Mouse (Mus musculus) ES-Bruce4 (cell line): ENCODE measurements around the gene Kat6b.
"Not testable (repeated sequence)": the region's sequence is repeated elsewhere in the genome, so short reads cannot be mapped to it uniquely, and the experiment has no call there.

Source experiments
- CTCF ChIP-seq: IDR thresholded peaks from one replicate; pipeline ENCODE4 v1.8.1; 2011; ENCODE audit warnings: low read depth, low read length
- EP300 ChIP-seq: IDR thresholded peaks from 2 replicates; pipeline ENCODE4 v1.6.1; 2011; ENCODE audit warnings: low read depth, low read length; ENCODE audit not compliant: insufficient read depth
- POLR2A ChIP-seq: IDR thresholded peaks from one replicate; pipeline ENCODE4 v1.8.1; 2011; ENCODE audit warnings: low read length; ENCODE audit not compliant: insufficient read depth

DNA sequence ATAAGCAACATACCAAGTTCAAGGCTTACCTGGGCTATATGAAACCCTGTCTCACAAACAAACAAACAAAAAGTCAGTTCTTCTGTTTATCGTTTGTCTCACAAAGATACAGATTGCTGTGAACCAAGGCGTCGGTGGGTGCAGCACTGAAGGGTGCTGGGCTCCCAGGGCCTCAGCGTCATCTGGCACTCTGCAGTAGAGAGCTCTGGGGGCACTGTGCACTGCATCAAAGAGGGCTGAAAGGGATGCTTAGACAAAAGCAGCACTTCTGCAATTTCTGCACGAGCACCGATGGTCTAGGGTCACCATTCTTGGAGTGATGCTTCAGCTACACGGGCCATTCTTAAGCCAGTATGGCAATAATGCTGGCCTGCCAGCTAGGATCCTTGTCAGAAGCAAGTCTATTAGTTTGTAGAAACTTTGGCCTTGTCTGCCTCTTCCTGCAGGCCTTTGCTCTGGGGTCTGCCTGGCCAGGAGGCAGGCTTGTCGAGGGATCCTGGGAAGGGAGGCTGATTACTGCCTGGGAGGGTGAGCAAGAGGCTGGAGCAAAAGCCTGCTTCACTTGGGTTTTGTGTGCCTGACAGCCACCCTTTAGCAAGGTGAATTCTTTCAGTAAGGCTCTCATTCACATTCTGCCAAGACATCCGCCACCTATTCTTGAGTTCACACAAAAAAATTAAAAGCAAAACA is 7.3 kb downstream of the Kat6b start:
- not testable (repeated sequence) for TF ChIP-seq CTCF, POLR2A, EP300
